Mouse (Mus musculus): ENCODE measurements at regions not wholly inside any gene's neighbourhood (a gene's known extent, or its start where the extent isn't known, plus 50 kb on each side); places are given as distances from the start of the nearest gene placed in this dataset.

- WGBS (ENCODE audit: insufficient replicate concordance) = 64% methylated on average over 6 of the region's 6 CpGs
- H3K9ac ChIP-seq (ENCODE audit: low read depth, low read length) = no peak overlapping the region
- H3K4me3 ChIP-seq (ENCODE audit: low read depth, low read length) = no peak overlapping the region
- H3K9me3 ChIP-seq (replicated peaks; ENCODE audit: control insufficient read depth, low read length) = no peaks in the 10 kb centered on the region
- H3K27me3 ChIP-seq (ENCODE audit: control insufficient read depth, insufficient read depth, low read depth, low read length) = no peaks in the 10 kb centered on the region
- no peak overlapping the region for H3K4me2 ChIP-seq (ENCODE audit: low read depth, low read length)
- H3K4me1 ChIP-seq (ENCODE audit: control insufficient read depth, low read depth, low read length) = no peaks in the 10 kb centered on the region
- H3K27ac ChIP-seq (ENCODE audit: low read length) = no peak overlapping the region
- ATAC-seq (ENCODE audit: low read depth) = no peak
- no peaks in the 10 kb centered on the region for H3K36me3 ChIP-seq (ENCODE audit: control insufficient read depth, insufficient read depth)
Observed at GRCm38 (mm10) chr13:63654514-63654913, 81.1 kb upstream of the Ptch1 start.

GRCm38 (mm10) chr13:63657115-63657514, 83.7 kb upstream of the Ptch1 start:
- no peaks in the 10 kb centered on the region for H3K9me3 ChIP-seq (replicated peaks; ENCODE audit: control insufficient read depth, low read length)
- WGBS (ENCODE audit: insufficient replicate concordance) = 64% methylated on average over 8 of the region's 8 CpGs
- no peaks in the 10 kb centered on the region for H3K4me1 ChIP-seq (ENCODE audit: control insufficient read depth, low read depth, low read length)
- H3K9ac ChIP-seq (ENCODE audit: low read depth, low read length) = no peak overlapping the region
- no peaks in the 10 kb centered on the region for H3K36me3 ChIP-seq (ENCODE audit: control insufficient read depth, insufficient read depth)
- H3K4me2 ChIP-seq (ENCODE audit: low read depth, low read length) = no peak overlapping the region
- ATAC-seq (ENCODE audit: low read depth) = no peak
- no peak overlapping the region for H3K27ac ChIP-seq (ENCODE audit: low read length)
- H3K4me3 ChIP-seq (ENCODE audit: low read depth, low read length) = no peak overlapping the region
- H3K27me3 ChIP-seq (ENCODE audit: control insufficient read depth, insufficient read depth, low read depth, low read length) = no peaks in the 10 kb centered on the region

- ATAC-seq (ENCODE audit: low read depth) = no peak
- WGBS (ENCODE audit: insufficient replicate concordance) = 75% methylated on average over 7 of the region's 7 CpGs
Observed at GRCm38 (mm10) chr13:63659412-63659811, 86.0 kb upstream of the Ptch1 start.

GRCm38 (mm10) chr13:63660431-63660830, 87.0 kb upstream of the Ptch1 start:
- no peak overlapping the region for H3K4me3 ChIP-seq (ENCODE audit: low read depth, low read length)
- H3K4me1 ChIP-seq (ENCODE audit: control insufficient read depth, low read depth, low read length) = no peaks in the 10 kb centered on the region
- no peaks in the 10 kb centered on the region for H3K36me3 ChIP-seq (ENCODE audit: control insufficient read depth, insufficient read depth)
- no peak overlapping the region for H3K9ac ChIP-seq (ENCODE audit: low read depth, low read length)
- no peak overlapping the region for H3K27ac ChIP-seq (ENCODE audit: low read length)
- no peaks in the 10 kb centered on the region for H3K9me3 ChIP-seq (replicated peaks; ENCODE audit: control insufficient read depth, low read length)
- no peak overlapping the region for H3K4me2 ChIP-seq (ENCODE audit: low read depth, low read length)
- H3K27me3 ChIP-seq (ENCODE audit: control insufficient read depth, insufficient read depth, low read depth, low read length) = no peaks in the 10 kb centered on the region
- WGBS (ENCODE audit: insufficient replicate concordance) = 52% methylated on average over 4 of the region's 4 CpGs
- no peak for ATAC-seq (ENCODE audit: low read depth)

More at GRCm38 (mm10) chr13:63659412-63659811, 86.0 kb upstream of the Ptch1 start:
- no peak overlapping the region for H3K9ac ChIP-seq (ENCODE audit: low read depth, low read length)
- H3K36me3 ChIP-seq (ENCODE audit: control insufficient read depth, insufficient read depth) = no peaks in the 10 kb centered on the region
- no peak overlapping the region for H3K27ac ChIP-seq (ENCODE audit: low read length)
- H3K27me3 ChIP-seq (ENCODE audit: control insufficient read depth, insufficient read depth, low read depth, low read length) = no peaks in the 10 kb centered on the region
- H3K4me1 ChIP-seq (ENCODE audit: control insufficient read depth, low read depth, low read length) = no peaks in the 10 kb centered on the region
- no peaks in the 10 kb centered on the region for H3K9me3 ChIP-seq (replicated peaks; ENCODE audit: control insufficient read depth, low read length)
- H3K4me3 ChIP-seq (ENCODE audit: low read depth, low read length) = no peak overlapping the region
- H3K4me2 ChIP-seq (ENCODE audit: low read depth, low read length) = no peak overlapping the region

- 43% methylated on average over 4 of the region's 4 CpGs for WGBS (ENCODE audit: insufficient replicate concordance)
- H3K4me2 ChIP-seq (ENCODE audit: low read depth, low read length) = no peak overlapping the region
- H3K9me3 ChIP-seq (replicated peaks; ENCODE audit: control insufficient read depth, low read length) = no peaks in the 10 kb centered on the region
- no peak overlapping the region for H3K9ac ChIP-seq (ENCODE audit: low read depth, low read length)
- ATAC-seq (ENCODE audit: low read depth) = no peak
- no peak overlapping the region for H3K27ac ChIP-seq (ENCODE audit: low read length)
- H3K27me3 ChIP-seq (ENCODE audit: control insufficient read depth, insufficient read depth, low read depth, low read length) = no peaks in the 10 kb centered on the region
- H3K36me3 ChIP-seq (ENCODE audit: control insufficient read depth, insufficient read depth) = no peaks in the 10 kb centered on the region
- no peak overlapping the region for H3K4me3 ChIP-seq (ENCODE audit: low read depth, low read length)
- no peaks in the 10 kb centered on the region for H3K4me1 ChIP-seq (ENCODE audit: control insufficient read depth, low read depth, low read length)
Observed at GRCm38 (mm10) chr13:63668576-63668975, 95.2 kb upstream of the Ptch1 start.

- Histone ChIP-seq H3K9ac (ENCODE audit: low read depth, low read length) (no peak overlapping the region), H3K9me3 (replicated peaks; ENCODE audit: control insufficient read depth, low read length) (no peaks in the 10 kb centered on the region), H3K4me2 (ENCODE audit: low read depth, low read length) (no peak overlapping the region), H3K4me1 (ENCODE audit: control insufficient read depth, low read depth, low read length) (no peaks in the 10 kb centered on the region), H3K27ac (ENCODE audit: low read length) (no peak overlapping the region), H3K27me3 (ENCODE audit: control insufficient read depth, insufficient read depth, low read depth, low read length) (no peaks in the 10 kb centered on the region), H3K36me3 (ENCODE audit: control insufficient read depth, insufficient read depth) (no peaks in the 10 kb centered on the region), H3K4me3 (ENCODE audit: low read depth, low read length) (no peak overlapping the region)
- no peak for ATAC-seq (ENCODE audit: low read depth)
- WGBS (ENCODE audit: insufficient replicate concordance) = 27% methylated on average over 2 of the region's 2 CpGs
Observed at GRCm38 (mm10) chr13:63669031-63669430, 95.6 kb upstream of the Ptch1 start.

GRCm38 (mm10) chr13:63672425-63672824, 99.0 kb upstream of the Ptch1 start:
- Histone ChIP-seq H3K9me3 (replicated peaks; ENCODE audit: control insufficient read depth, low read length) (no peaks in the 10 kb centered on the region), H3K4me1 (ENCODE audit: control insufficient read depth, low read depth, low read length) (no peaks in the 10 kb centered on the region), H3K4me2 (ENCODE audit: low read depth, low read length) (no peak overlapping the region), H3K27me3 (ENCODE audit: control insufficient read depth, insufficient read depth, low read depth, low read length) (no peaks in the 10 kb centered on the region), H3K9ac (ENCODE audit: low read depth, low read length) (no peak overlapping the region), H3K36me3 (ENCODE audit: control insufficient read depth, insufficient read depth) (no peaks in the 10 kb centered on the region), H3K27ac (ENCODE audit: low read length) (no peak overlapping the region), H3K4me3 (ENCODE audit: low read depth, low read length) (no peak overlapping the region)
- ATAC-seq (ENCODE audit: low read depth) = no peak
- WGBS (ENCODE audit: insufficient replicate concordance) = 42% methylated on average over 4 of the region's 4 CpGs

GRCm38 (mm10) chr13:63677696-63678095, 104.3 kb upstream of the Ptch1 start:
- Histone ChIP-seq H3K36me3 (ENCODE audit: control insufficient read depth, insufficient read depth) (no peaks in the 10 kb centered on the region), H3K9ac (ENCODE audit: low read depth, low read length) (no peak overlapping the region), H3K27ac (ENCODE audit: low read length) (no peak overlapping the region), H3K4me1 (ENCODE audit: control insufficient read depth, low read depth, low read length) (no peaks in the 10 kb centered on the region), H3K27me3 (ENCODE audit: control insufficient read depth, insufficient read depth, low read depth, low read length) (no peaks in the 10 kb centered on the region), H3K4me3 (ENCODE audit: low read depth, low read length) (no peak overlapping the region), H3K9me3 (replicated peaks; ENCODE audit: control insufficient read depth, low read length) (no peaks in the 10 kb centered on the region), H3K4me2 (ENCODE audit: low read depth, low read length) (no peak overlapping the region)
- no peak for ATAC-seq (ENCODE audit: low read depth)
- WGBS (ENCODE audit: insufficient replicate concordance) = 42% methylated on average over 2 of the region's 2 CpGs

GRCm38 (mm10) chr13:63678265-63679260, 105.2 kb upstream of the Ptch1 start:
- Histone ChIP-seq H3K4me3 (ENCODE audit: low read depth, low read length) (no peak overlapping the region), H3K9ac (ENCODE audit: low read depth, low read length) (no peak overlapping the region), H3K27ac (ENCODE audit: low read length) (no peak overlapping the region), H3K27me3 (ENCODE audit: control insufficient read depth, insufficient read depth, low read depth, low read length) (no peaks in the 10 kb centered on the region), H3K4me2 (ENCODE audit: low read depth, low read length) (no peak overlapping the region), H3K36me3 (ENCODE audit: control insufficient read depth, insufficient read depth) (no peaks in the 10 kb centered on the region), H3K9me3 (replicated peaks; ENCODE audit: control insufficient read depth, low read length) (no peaks in the 10 kb centered on the region), H3K4me1 (ENCODE audit: control insufficient read depth, low read depth, low read length) (no peaks in the 10 kb centered on the region)
- 41% methylated on average over 10 of the region's 10 CpGs for WGBS (ENCODE audit: insufficient replicate concordance)
- no peak for ATAC-seq (ENCODE audit: low read depth)

Data from liver, embryonic 16.5 days (tissue).